Mouse (Mus musculus) forebrain, embryonic 10.5 days (tissue): ENCODE measurements at regions not wholly inside any gene's neighbourhood (a gene's known extent, or its start where the extent isn't known, plus 50 kb on each side); places are given as distances from the start of the nearest gene placed in this dataset.

ENCODE experiments used
- DNase-seq: peaks from one replicate; pipeline ENCODE4 v3.0.0-alpha.2; 2017; ENCODE audit warnings: low spot score; ENCODE audit errors: extremely low spot score
- H3K27ac ChIP-seq: fragments of 300-500 bp; sonication (generic); 2 replicates; pipeline ENCODE4 v1.5.1; 2016; ENCODE audit warnings: mild to moderate bottlenecking
- H3K27me3 ChIP-seq: fragments of 300-500 bp; sonication (generic); 2 replicates; pipeline ENCODE4 v1.6.1; 2016; ENCODE audit warnings: mild to moderate bottlenecking; ENCODE audit not compliant: poor library complexity, severe bottlenecking
- H3K36me3 ChIP-seq: fragments of 300-500 bp; sonication (generic); replicated peaks from 2 replicates; pipeline ENCODE4 v1.6.1; 2016; ENCODE audit warnings: mild to moderate bottlenecking, moderate library complexity
- H3K4me1 ChIP-seq: fragments of 300-500 bp; sonication (generic); 2 replicates; pipeline ENCODE4 v1.6.1; 2016
- H3K4me3 ChIP-seq: fragments of 300-500 bp; sonication (generic); 2 replicates; pipeline ENCODE4 v1.5.1; 2016; ENCODE audit warnings: mild to moderate bottlenecking, moderate library complexity
- H3K9me3 ChIP-seq: fragments of 300-500 bp; sonication (generic); 2 replicates; pipeline ENCODE4 v1.6.1; 2016; ENCODE audit warnings: mild to moderate bottlenecking, moderate library complexity
- WGBS: fragments of 180-500 bp; shearing (Covaris S2); methylation state at CpG from one replicate; pipeline ENCODE4 v1.1.7; 2016; 5-methylcytosine and 5-hydroxymethylcytosine counted together

- Histone ChIP-seq H3K36me3 (no peaks in the 10 kb centered on the region), H3K4me3 (no peak overlapping the region), H3K4me1 (no peaks in the 10 kb centered on the region), H3K27ac (no peak overlapping the region), H3K9me3 (no peaks in the 10 kb centered on the region), H3K27me3 (no peaks in the 10 kb centered on the region)
- DNase-seq, result no peak
- WGBS, result 88% methylated on average over 1 of the region's 1 CpGs
Measured at GRCm38 (mm10) chr12:10445738-10446137, 55.2 kb downstream of the Rdh14 start.

- H3K27ac ChIP-seq, result no peak overlapping the region
- no peaks in the 10 kb centered on the region for H3K4me1 ChIP-seq
- no peak overlapping the region for H3K4me3 ChIP-seq
- H3K9me3 ChIP-seq, result no peaks in the 10 kb centered on the region
- no peaks in the 10 kb centered on the region for H3K27me3 ChIP-seq
- 84% methylated on average over 1 of the region's 1 CpGs for WGBS
- H3K36me3 ChIP-seq, result no peaks in the 10 kb centered on the region
- no peak for DNase-seq
Measured at GRCm38 (mm10) chr12:10457960-10458655, 67.5 kb downstream of the Rdh14 start.

GRCm38 (mm10) chr12:10461796-10462195 is 71.2 kb downstream of the Rdh14 start:
- Histone ChIP-seq H3K36me3 (no peaks in the 10 kb centered on the region), H3K9me3 (no peaks in the 10 kb centered on the region), H3K27ac (no peak overlapping the region), H3K4me3 (no peak overlapping the region), H3K27me3 (no peaks in the 10 kb centered on the region), H3K4me1 (no peaks in the 10 kb centered on the region)
- DNase-seq, result no peak
- 90% methylated on average over 7 of the region's 7 CpGs for WGBS

GRCm38 (mm10) chr12:10462956-10463355 is 72.4 kb downstream of the Rdh14 start:
- Histone ChIP-seq H3K4me3 (no peak overlapping the region), H3K27me3 (no peaks in the 10 kb centered on the region), H3K36me3 (no peaks in the 10 kb centered on the region), H3K4me1 (no peaks in the 10 kb centered on the region), H3K9me3 (no peaks in the 10 kb centered on the region), H3K27ac (no peak overlapping the region)
- DNase-seq, result no peak
- WGBS, result 65% methylated on average over 3 of the region's 3 CpGs

- Histone ChIP-seq H3K27me3 (no peaks in the 10 kb centered on the region), H3K4me1 (no peaks in the 10 kb centered on the region), H3K4me3 (no peak overlapping the region), H3K9me3 (no peaks in the 10 kb centered on the region), H3K36me3 (no peaks in the 10 kb centered on the region), H3K27ac (no peak overlapping the region)
- DNase-seq, result no peak
- WGBS, result 85% methylated on average over 1 of the region's 1 CpGs
Measured at GRCm38 (mm10) chr12:10473986-10474385, 83.4 kb downstream of the Rdh14 start.

GRCm38 (mm10) chr12:10480781-10481180 is 90.2 kb downstream of the Rdh14 start:
- no peaks in the 10 kb centered on the region for H3K36me3 ChIP-seq
- no peak overlapping the region for H3K4me3 ChIP-seq
- no peaks in the 10 kb centered on the region for H3K27me3 ChIP-seq
- H3K27ac ChIP-seq, result no peak overlapping the region
- no peak for DNase-seq
- 85% methylated on average over 1 of the region's 1 CpGs for WGBS
- H3K9me3 ChIP-seq, result no peaks in the 10 kb centered on the region
- no peaks in the 10 kb centered on the region for H3K4me1 ChIP-seq

- H3K27me3 ChIP-seq, result no peaks in the 10 kb centered on the region
- no peaks in the 10 kb centered on the region for H3K4me1 ChIP-seq
- no peaks in the 10 kb centered on the region for H3K9me3 ChIP-seq
- no peaks in the 10 kb centered on the region for H3K36me3 ChIP-seq
- no peak overlapping the region for H3K27ac ChIP-seq
- H3K4me3 ChIP-seq, result no peak overlapping the region
- WGBS, result 88% methylated on average over 4 of the region's 4 CpGs
- DNase-seq, result no peak
Measured at GRCm38 (mm10) chr12:10482294-10483010, 91.9 kb downstream of the Rdh14 start.

GRCm38 (mm10) chr12:10506721-10507120 is 116.1 kb downstream of the Rdh14 start:
- H3K4me3 ChIP-seq, result no peak overlapping the region
- no peaks in the 10 kb centered on the region; the same call in 1 of the 2 replicates for H3K9me3 ChIP-seq
- H3K4me1 ChIP-seq, result no peaks in the 10 kb centered on the region
- H3K27me3 ChIP-seq, result no peaks in the 10 kb centered on the region
- H3K36me3 ChIP-seq, result no peaks in the 10 kb centered on the region
- no peak overlapping the region for H3K27ac ChIP-seq
- DNase-seq, result no peak

GRCm38 (mm10) chr12:10513526-10513925 is 123.0 kb downstream of the Rdh14 start:
- no peak overlapping the region for H3K4me3 ChIP-seq

GRCm38 (mm10) chr12:10514278-10514677 is 123.7 kb downstream of the Rdh14 start:
- H3K4me3 ChIP-seq, result no peak overlapping the region
- no peaks in the 10 kb centered on the region for H3K36me3 ChIP-seq
- no peaks in the 10 kb centered on the region for H3K27me3 ChIP-seq
- H3K9me3 ChIP-seq, result no peaks in the 10 kb centered on the region
- DNase-seq, result no peak
- WGBS, result 90% methylated on average over 8 of the region's 8 CpGs
- no peaks in the 10 kb centered on the region for H3K4me1 ChIP-seq
- no peak overlapping the region for H3K27ac ChIP-seq

More at GRCm38 (mm10) chr12:10513526-10513925, 123.0 kb downstream of the Rdh14 start:
- Histone ChIP-seq H3K27ac (no peak overlapping the region), H3K9me3 (no peaks in the 10 kb centered on the region), H3K27me3 (no peaks in the 10 kb centered on the region), H3K36me3 (no peaks in the 10 kb centered on the region), H3K4me1 (no peaks in the 10 kb centered on the region)
- 91% methylated on average over 5 of the region's 5 CpGs for WGBS
- no peak for DNase-seq

GRCm38 (mm10) chr12:10524509-10525286 is 134.1 kb downstream of the Rdh14 start:
- no peaks in the 10 kb centered on the region for H3K27me3 ChIP-seq
- no peak for DNase-seq
- H3K9me3 ChIP-seq, result no peaks in the 10 kb centered on the region
- no peak overlapping the region for H3K4me3 ChIP-seq
- no peak overlapping the region for H3K27ac ChIP-seq
- WGBS, result 77% methylated on average over 7 of the region's 7 CpGs
- H3K4me1 ChIP-seq, result no peaks in the 10 kb centered on the region
- no peaks in the 10 kb centered on the region for H3K36me3 ChIP-seq

- Histone ChIP-seq H3K4me3 (no peak overlapping the region), H3K4me1 (no peaks in the 10 kb centered on the region), H3K9me3 (no peaks in the 10 kb centered on the region), H3K27me3 (no peaks in the 10 kb centered on the region), H3K36me3 (no peaks in the 10 kb centered on the region), H3K27ac (no peak overlapping the region)
- WGBS, result 85% methylated on average over 4 of the region's 4 CpGs
- no peak for DNase-seq
Measured at GRCm38 (mm10) chr12:10525934-10526333, 135.4 kb downstream of the Rdh14 start.

GRCm38 (mm10) chr12:10529077-10529476 is 138.5 kb downstream of the Rdh14 start:
- Histone ChIP-seq H3K36me3 (no peaks in the 10 kb centered on the region), H3K9me3 (no peaks in the 10 kb centered on the region), H3K27ac (no peak overlapping the region), H3K27me3 (no peaks in the 10 kb centered on the region), H3K4me1 (no peaks in the 10 kb centered on the region), H3K4me3 (no peak overlapping the region)
- WGBS, result 90% methylated on average over 2 of the region's 2 CpGs
- DNase-seq, result no peak
